Mouse (Mus musculus): ENCODE measurements at regions not wholly inside any gene's neighbourhood (a gene's known extent, or its start where the extent isn't known, plus 50 kb on each side); places are given as distances from the start of the nearest gene placed in this dataset.
A peak's percentile ranks its signal among the peaks of the same experiment; 100 is the strongest.

DNA sequence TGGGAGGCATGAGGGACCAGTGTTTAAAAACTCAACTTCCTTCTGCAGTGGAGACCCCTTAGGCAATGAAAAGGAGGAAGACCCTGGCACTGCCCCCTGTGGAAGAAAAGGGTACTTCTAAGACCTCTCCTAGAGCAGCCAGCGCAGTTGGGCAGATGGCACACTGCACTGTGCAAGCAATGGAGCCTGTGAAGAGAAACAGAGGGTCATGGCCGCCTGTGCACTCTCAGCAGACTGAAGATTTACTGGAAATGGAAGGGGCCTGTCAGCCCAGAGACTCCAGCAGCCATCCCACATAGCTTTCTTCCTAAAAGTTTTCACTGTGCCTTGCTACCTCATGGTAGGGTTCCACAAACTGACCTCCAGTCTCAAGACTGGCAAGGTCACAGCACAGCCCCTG lies 193.4 kb downstream of the Barhl2 start:
- WGBS, result 84% methylated on average over 2 of the region's 2 CpGs

DNA sequence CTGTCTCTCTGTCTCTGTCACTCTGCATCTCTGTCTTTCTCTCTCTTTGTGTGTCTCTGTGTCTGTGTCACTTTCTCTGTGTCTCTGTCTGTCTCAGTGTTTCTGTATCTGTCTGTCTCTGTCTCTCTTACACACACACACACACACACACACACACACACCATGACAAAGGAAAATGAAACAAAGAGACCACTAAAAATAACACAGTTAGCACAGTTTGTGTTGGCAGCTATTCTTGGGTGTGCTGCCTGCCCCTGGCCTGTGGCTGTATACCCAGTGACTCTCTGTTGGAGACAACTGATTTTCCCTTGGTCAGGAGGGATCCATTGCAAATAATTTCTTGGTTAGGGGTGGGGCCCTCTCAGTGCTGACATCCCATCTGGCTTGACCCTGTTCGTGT lies 200.8 kb downstream of the Barhl2 start:
- H3K36me3 ChIP-seq (replicated peaks), result no peaks in the 10 kb centered on the region
- no peaks in the 10 kb centered on the region for H3K9me3 ChIP-seq
- no peaks in the 10 kb centered on the region for H3K27me3 ChIP-seq (replicated peaks)
- 83% methylated on average over 1 of the region's 1 CpGs for WGBS
- no peak overlapping the region for H3K4me3 ChIP-seq
- ATAC-seq (replicated peaks), result no peak
- no peak overlapping the region for H3K4me2 ChIP-seq
- no peaks in the 10 kb centered on the region for H3K4me1 ChIP-seq
- no peak overlapping the region for H3K9ac ChIP-seq
- H3K27ac ChIP-seq, result no peak overlapping the region

More for the DNA sequence above, 193.4 kb downstream of the Barhl2 start:
- Histone ChIP-seq H3K27me3 (replicated peaks) (no peaks in the 10 kb centered on the region), H3K27ac (no peak overlapping the region), H3K36me3 (replicated peaks) (no peaks in the 10 kb centered on the region), H3K4me3 (no peak overlapping the region), H3K9me3 (no peaks in the 10 kb centered on the region), H3K4me2 (no peak overlapping the region), H3K4me1 (no peaks in the 10 kb centered on the region), H3K9ac (no peak overlapping the region)
- no peak for ATAC-seq (replicated peaks)

DNA sequence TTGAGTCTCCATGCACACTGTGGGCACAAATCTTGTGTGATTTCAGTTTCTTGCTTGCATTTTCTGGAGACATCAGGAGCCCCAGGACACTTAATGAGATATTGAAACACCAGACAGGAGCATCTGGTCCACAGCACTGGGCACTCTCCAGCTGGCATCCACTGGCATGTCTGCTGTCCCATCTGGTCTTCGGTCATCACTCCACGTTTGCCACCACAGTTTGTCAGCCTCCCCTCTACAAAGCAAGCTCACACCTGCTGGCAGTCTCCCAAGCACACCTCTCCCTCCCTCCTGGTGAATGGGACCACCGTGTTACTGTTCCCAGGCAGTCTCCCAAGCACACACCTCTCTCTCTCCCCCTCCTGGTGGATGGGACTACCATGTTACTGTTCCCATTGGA lies 228.8 kb downstream of the Barhl2 start:
- WGBS, result 76% methylated on average over 3 of the region's 3 CpGs
- Histone ChIP-seq H3K4me1 (no peaks in the 10 kb centered on the region), H3K36me3 (replicated peaks) (no peaks in the 10 kb centered on the region), H3K27me3 (replicated peaks) (no peaks in the 10 kb centered on the region), H3K4me3 (no peak overlapping the region), H3K4me2 (no peak overlapping the region), H3K9ac (no peak overlapping the region), H3K9me3 (no peaks in the 10 kb centered on the region), H3K27ac (no peak overlapping the region)
- ATAC-seq (replicated peaks), result no peak

DNA sequence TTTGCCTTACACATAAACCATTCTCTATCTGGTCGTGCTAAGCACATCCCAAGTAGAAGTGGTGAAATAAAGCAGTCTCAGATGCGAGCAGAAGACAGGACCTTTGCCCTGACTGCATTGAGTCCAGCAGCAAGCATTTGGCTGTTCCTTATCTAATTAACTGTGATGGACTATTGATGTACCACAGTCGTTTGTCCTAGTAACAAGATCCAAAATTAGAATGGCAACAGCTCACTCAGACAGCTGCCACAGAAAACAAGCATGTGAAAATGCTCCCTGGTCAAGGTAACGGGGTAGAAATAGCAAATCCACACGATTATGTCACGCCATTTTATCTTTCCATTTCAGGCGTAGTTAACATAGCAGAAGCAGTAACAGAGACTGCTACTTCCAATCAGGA lies 233.8 kb downstream of the Barhl2 start:
- Histone ChIP-seq H3K4me1 (no peaks in the 10 kb centered on the region), H3K27ac (no peak overlapping the region), H3K4me2 (no peak overlapping the region), H3K9ac (no peak overlapping the region), H3K9me3 (no peaks in the 10 kb centered on the region), H3K4me3 (no peak overlapping the region), H3K36me3 (replicated peaks) (no peaks in the 10 kb centered on the region), H3K27me3 (replicated peaks) (no peaks in the 10 kb centered on the region)
- no peak for ATAC-seq (replicated peaks)
- 54% methylated on average over 7 of the region's 7 CpGs for WGBS

DNA sequence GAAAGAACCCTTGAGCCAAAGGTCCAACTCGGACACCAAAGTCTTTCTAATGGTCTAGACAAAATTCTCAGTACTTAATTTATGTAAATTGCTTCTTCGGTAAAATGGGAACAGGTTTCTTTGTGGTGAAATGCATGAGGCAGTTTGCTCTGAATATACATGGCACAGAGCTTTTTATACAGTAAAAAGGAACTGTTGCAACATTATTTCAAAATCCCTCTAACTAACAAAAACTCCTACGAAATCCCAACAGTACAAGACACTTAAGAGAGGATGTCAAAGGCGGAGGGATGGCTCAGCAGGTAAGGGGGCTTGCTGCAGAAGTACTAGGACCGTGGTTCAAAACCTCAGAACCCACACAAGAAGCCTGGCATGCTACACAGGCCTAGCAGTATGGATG lies 248.4 kb downstream of the Barhl2 start:
- Histone ChIP-seq H3K36me3 (replicated peaks) (no peaks in the 10 kb centered on the region), H3K27ac (no peak overlapping the region), H3K9ac (no peak overlapping the region), H3K4me2 (no peak overlapping the region), H3K4me3 (no peak overlapping the region), H3K9me3 (no peaks in the 10 kb centered on the region), H3K4me1 (peaks cover 16% of the 10 kb centered on the region), H3K27me3 (replicated peaks) (no peaks in the 10 kb centered on the region)
- no peak for ATAC-seq (replicated peaks)
- 85% methylated on average over 5 of the region's 5 CpGs for WGBS

DNA sequence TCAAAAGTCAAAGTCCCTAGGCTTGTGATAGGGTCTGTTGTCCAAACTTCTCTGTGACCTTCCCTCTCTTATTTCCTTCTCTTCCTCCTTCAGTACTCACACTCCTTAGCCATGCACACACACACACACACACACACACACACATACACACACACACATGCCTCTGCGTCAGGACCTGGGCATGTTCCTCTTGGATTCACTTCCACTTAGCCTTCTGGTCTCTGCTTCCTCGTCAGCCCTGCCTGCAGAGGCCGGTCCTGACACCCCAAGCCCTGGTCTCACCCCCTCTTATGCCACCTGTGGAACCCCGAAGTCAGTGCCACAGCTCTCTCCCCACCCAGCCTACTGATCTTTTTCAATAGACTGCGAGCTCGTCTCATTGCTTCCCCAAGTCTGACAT lies 250.3 kb downstream of the Barhl2 start:
- H3K27ac ChIP-seq, result no peak overlapping the region
- H3K4me2 ChIP-seq, result no peak overlapping the region
- H3K27me3 ChIP-seq (replicated peaks), result no peaks in the 10 kb centered on the region
- H3K4me3 ChIP-seq, result no peak overlapping the region
- WGBS, result 76% methylated on average over 6 of the region's 6 CpGs
- H3K9ac ChIP-seq, result no peak overlapping the region
- H3K36me3 ChIP-seq (replicated peaks), result no peaks in the 10 kb centered on the region
- H3K4me1 ChIP-seq, result peaks cover 16% of the 10 kb centered on the region
- no peaks in the 10 kb centered on the region for H3K9me3 ChIP-seq
- ATAC-seq (replicated peaks), result no peak; the same call in 1 of the 2 replicates

DNA sequence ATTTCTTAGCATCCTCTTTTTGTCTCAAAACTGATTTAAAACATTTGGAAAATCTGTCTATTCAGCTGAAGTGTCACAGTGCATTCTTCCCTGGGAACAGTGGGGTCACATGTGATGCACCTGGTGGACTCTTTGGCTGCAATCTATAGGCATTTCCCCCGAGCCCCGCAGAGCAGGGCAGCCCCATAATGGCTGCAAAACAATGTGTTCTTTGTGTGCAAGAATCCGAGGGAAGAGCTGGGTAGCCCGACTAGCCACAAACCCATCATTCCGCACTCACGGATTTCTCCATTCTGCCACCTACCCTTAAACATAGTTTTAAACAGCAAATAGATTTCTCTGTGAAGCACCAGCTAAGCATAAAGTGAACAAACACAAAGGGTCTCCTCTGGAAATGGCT lies 252.2 kb downstream of the Barhl2 start:
- no peaks in the 10 kb centered on the region for H3K27me3 ChIP-seq (replicated peaks)
- no peak overlapping the region for H3K4me3 ChIP-seq
- peak overlapping the region; percentile 10; the same call in 1 of the 2 replicates for H3K4me2 ChIP-seq
- H3K9ac ChIP-seq, result no peak overlapping the region
- H3K36me3 ChIP-seq (replicated peaks), result no peaks in the 10 kb centered on the region
- H3K4me1 ChIP-seq, result peaks cover 25% of the 10 kb centered on the region
- no peaks in the 10 kb centered on the region for H3K9me3 ChIP-seq
- 9% methylated on average over 6 of the region's 6 CpGs for WGBS
- H3K27ac ChIP-seq, result peak overlapping the region; percentile 22
- ATAC-seq (replicated peaks), result no peak

DNA sequence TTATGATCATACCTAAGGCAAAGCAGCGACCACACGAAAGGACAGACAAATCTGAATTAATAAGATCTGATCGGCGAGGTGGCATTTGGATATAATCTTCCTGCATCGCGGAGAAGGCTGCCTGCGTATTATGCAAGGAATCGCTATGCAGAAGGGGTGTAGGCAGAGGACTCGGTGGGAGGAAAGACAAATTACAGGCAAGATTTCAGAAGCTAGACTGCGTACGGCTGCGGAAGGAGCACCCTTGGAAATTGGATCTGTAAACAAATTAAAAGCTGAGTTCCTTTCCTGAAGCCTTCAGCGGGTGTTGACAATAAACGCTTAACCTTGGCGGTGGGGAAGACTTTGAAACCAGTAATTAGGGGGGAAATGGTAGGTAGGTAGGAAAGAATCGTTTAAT lies 257.3 kb downstream of the Barhl2 start:
- Histone ChIP-seq H3K27me3 (replicated peaks) (no peaks in the 10 kb centered on the region), H3K4me2 (peak overlapping the region; percentile 22), H3K27ac (peak overlapping the region; percentile 64), H3K4me3 (no peak overlapping the region), H3K9ac (no peak overlapping the region), H3K4me1 (peaks cover 19% of the 10 kb centered on the region), H3K36me3 (replicated peaks) (no peaks in the 10 kb centered on the region), H3K9me3 (no peaks in the 10 kb centered on the region)
- WGBS, result 53% methylated on average over 16 of the region's 16 CpGs
- ATAC-seq (replicated peaks), result peak; percentile 74

DNA sequence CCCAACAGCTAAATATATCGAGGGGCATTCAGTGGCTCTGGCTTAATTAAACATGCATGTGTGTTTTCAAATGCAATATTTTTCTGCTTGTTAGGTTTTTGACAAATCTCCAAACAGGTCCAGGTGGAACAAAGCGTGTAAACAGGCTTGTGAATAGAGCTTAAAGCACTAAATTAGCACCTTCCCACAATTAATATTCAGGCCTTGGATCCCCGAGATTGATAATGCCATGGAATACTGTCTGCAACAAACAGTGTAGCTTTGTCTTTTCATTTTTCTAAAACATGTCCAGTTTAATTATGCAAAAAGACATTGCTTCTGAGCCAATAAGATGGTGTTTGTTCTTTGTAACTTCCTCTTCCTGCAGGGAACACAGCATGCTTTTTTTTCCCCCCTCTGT lies 258.9 kb downstream of the Barhl2 start:
- ATAC-seq (replicated peaks), result no peak
- H3K9ac ChIP-seq, result no peak overlapping the region
- H3K27ac ChIP-seq, result peak overlapping the region; percentile 42; the same call in 1 of the 2 replicates
- no peaks in the 10 kb centered on the region for H3K9me3 ChIP-seq
- no peaks in the 10 kb centered on the region for H3K27me3 ChIP-seq (replicated peaks)
- no peak overlapping the region for H3K4me2 ChIP-seq
- no peak overlapping the region for H3K4me3 ChIP-seq
- H3K36me3 ChIP-seq (replicated peaks), result no peaks in the 10 kb centered on the region
- peaks cover 12% of the 10 kb centered on the region; the same call in 1 of the 2 replicates for H3K4me1 ChIP-seq
- 54% methylated on average over 3 of the region's 3 CpGs for WGBS

DNA sequence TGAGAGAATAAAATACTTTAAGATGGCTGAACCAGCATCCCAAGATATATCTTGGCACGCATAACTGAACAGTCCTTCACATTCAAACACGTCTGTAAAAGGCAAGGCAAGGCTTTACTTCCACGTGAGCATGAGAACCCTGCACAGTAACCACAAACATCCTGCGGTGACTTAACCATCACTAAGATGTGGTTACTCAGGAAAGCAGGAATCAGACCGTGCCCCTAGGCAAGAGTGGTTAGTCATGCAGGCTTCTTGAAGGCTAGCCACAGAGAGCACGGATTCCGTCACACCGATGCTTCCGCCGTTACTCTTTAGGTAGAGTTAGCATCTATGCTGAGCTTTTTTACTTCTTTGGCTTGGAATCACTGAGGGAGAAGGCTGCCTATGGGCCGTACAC lies 266.8 kb downstream of the Barhl2 start:
- Histone ChIP-seq H3K9me3 (no peaks in the 10 kb centered on the region), H3K27ac (no peak overlapping the region), H3K4me3 (no peak overlapping the region), H3K4me1 (no peaks in the 10 kb centered on the region), H3K9ac (no peak overlapping the region), H3K4me2 (no peak overlapping the region), H3K27me3 (replicated peaks) (no peaks in the 10 kb centered on the region), H3K36me3 (replicated peaks) (no peaks in the 10 kb centered on the region)
- ATAC-seq (replicated peaks), result no peak
- 90% methylated on average over 11 of the region's 11 CpGs for WGBS

DNA sequence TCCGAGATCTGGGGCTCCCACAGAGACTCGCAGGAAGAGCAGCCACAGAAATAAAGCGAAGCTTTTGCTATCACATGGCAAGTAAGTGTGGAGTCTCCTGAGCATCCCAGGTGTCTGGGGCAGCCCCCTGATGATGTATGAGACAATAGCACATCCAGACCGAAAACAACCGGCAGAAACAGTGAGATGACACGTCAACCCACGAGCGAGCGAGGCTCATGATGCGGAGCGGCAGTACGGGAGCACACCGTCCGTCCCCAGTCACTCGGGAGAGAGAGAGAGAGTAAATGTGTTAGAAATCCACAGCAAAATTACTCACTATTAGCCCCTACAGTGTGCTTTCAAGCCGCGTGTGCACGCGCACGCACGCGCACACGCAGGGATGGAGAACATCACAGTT lies 276.2 kb downstream of the Barhl2 start:
- no peak overlapping the region for H3K4me3 ChIP-seq
- H3K9me3 ChIP-seq, result no peaks in the 10 kb centered on the region
- no peak overlapping the region for H3K27ac ChIP-seq
- 88% methylated on average over 23 of the region's 23 CpGs for WGBS
- ATAC-seq (replicated peaks), result no peak
- H3K36me3 ChIP-seq (replicated peaks), result no peaks in the 10 kb centered on the region
- H3K27me3 ChIP-seq (replicated peaks), result no peaks in the 10 kb centered on the region
- no peak overlapping the region for H3K9ac ChIP-seq
- no peaks in the 10 kb centered on the region for H3K4me1 ChIP-seq
- H3K4me2 ChIP-seq, result no peak overlapping the region

DNA sequence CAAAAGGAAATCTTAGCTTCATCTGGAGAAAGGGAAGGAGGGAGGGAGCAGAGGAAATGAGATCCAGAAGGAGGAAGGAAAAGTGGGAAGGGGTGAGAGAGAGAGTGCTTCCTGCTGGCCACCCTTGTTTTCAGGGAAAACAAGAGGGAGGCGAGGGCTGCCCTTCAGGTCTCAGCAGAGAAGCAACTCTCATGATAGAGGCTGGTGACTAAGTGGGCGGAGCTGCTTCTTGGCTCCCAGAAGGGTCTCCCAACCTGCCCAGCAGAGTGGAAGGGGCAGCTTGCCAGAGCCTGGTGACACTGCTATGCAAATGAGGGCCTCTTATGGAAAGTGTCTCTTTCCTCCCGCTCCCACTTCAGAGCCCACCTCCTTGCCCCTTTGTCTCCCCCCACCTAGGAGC lies 285.8 kb downstream of the Barhl2 start:
- no peak overlapping the region for H3K9ac ChIP-seq
- H3K36me3 ChIP-seq (replicated peaks), result no peaks in the 10 kb centered on the region
- H3K27ac ChIP-seq, result no peak overlapping the region
- WGBS, result 11% methylated on average over 3 of the region's 3 CpGs
- no peak overlapping the region for H3K4me3 ChIP-seq
- H3K27me3 ChIP-seq (replicated peaks), result no peaks in the 10 kb centered on the region
- ATAC-seq (replicated peaks), result no peak
- peaks cover 6% of the 10 kb centered on the region; the same call in 1 of the 2 replicates for H3K4me1 ChIP-seq
- no peak overlapping the region for H3K4me2 ChIP-seq
- no peaks in the 10 kb centered on the region for H3K9me3 ChIP-seq

DNA sequence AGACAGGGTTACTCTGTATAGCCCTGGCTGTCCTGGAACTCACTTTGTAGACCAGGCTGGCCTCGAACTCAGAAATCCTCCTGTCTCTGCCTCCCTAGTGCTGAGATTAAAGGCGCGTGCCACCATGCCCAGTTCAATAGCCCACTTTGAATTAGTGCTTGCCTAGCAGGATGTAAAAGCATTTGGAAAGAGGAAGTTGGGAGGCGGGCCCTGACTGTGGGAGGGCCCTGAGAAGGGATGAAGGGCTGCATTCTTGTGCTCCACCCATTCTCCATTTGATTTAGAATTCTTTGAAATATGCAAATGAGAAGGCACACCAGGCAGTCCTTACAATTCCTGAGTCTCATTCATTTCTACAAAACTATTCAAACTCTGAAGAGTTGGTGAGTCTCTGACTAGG lies 287.6 kb downstream of the Barhl2 start:
- Histone ChIP-seq H3K9me3 (no peaks in the 10 kb centered on the region), H3K27ac (no peak overlapping the region), H3K4me1 (peaks cover 6% of the 10 kb centered on the region; the same call in 1 of the 2 replicates), H3K4me2 (no peak overlapping the region), H3K27me3 (replicated peaks) (no peaks in the 10 kb centered on the region), H3K4me3 (no peak overlapping the region), H3K36me3 (replicated peaks) (no peaks in the 10 kb centered on the region), H3K9ac (no peak overlapping the region)
- WGBS, result 93% methylated on average over 4 of the region's 4 CpGs
- ATAC-seq (replicated peaks), result no peak

DNA sequence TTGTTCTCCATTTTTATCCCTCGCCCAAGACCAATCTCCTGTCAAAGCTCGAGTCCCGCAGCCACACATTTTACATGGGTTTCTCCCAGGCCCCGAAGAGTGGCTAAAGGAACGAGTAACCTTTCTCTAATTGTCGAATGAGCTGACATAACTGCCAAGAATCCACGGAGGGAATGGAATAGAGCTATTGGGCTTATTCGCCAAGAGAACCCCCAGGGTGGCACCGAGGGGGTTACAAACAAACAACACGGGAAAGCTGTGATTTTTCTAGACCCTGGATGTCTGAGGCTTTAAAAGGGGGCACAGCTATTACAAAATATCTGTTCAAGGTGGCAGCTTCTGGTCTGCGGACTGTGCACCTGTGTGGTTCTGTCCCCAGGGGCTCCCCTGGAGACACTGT lies 290.4 kb downstream of the Barhl2 start:
- H3K36me3 ChIP-seq (replicated peaks), result no peaks in the 10 kb centered on the region
- no peaks in the 10 kb centered on the region for H3K9me3 ChIP-seq
- H3K27me3 ChIP-seq (replicated peaks), result no peaks in the 10 kb centered on the region
- no peak overlapping the region for H3K9ac ChIP-seq
- no peak for ATAC-seq (replicated peaks)
- no peak overlapping the region for H3K27ac ChIP-seq
- no peak overlapping the region for H3K4me3 ChIP-seq
- no peak overlapping the region for H3K4me2 ChIP-seq
- peaks cover 24% of the 10 kb centered on the region for H3K4me1 ChIP-seq
- WGBS, result 77% methylated on average over 11 of the region's 11 CpGs
